Mouse (Mus musculus) R1 (cell line): ENCODE results near the gene Ccdc17.

Source experiments
- DNase-seq: peaks from one replicate; pipeline ENCODE4 v3.0.0-alpha.2; 2018; ENCODE audit warnings: low read depth, low spot score

Gene Ccdc17

DNA sequence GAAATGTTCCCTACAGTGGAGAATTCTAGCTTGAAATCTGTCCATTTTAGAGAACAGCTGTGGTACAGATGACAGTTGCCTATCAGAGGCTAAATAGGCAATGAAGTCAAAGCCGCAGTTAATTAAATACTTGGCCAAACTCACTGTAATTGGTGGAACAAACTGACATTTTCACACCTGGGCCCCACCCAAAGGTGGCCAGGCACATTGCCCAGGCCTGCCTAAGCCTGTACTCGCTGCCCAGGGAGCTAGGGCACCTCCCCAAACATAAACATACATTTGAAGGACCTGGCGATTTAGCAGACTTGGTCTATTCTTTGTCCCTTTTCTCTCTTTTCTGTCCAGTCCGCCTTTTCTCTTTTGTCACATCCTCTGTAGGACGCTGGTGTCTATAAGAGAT lies at the start of gene Ccdc17:
Gene Ccdc17, plus strand, starts transcription at position 276 of the 400 bp plus-strand sequence.
- DNase-seq: no peak

DNA sequence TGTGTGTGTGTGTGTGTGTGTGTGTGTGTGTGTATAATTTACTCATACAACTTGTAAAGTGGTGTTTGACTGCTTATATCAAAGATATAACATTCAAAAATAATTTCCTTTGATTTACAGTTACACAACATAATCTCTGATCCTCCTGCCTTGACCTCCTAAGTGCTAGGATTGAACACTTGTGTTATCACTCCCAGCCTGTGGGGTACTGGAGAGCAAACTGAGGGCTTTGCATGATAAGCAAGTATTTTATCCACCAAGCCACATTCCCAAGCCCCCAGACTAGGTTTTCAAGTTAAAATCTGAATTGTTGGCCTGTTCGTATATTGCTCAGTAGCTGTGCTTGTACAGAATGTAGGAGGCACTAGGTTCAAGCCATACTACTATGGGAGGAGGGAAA lies 46.0 kb upstream of the Ccdc17 start:
- no peak for DNase-seq

DNA sequence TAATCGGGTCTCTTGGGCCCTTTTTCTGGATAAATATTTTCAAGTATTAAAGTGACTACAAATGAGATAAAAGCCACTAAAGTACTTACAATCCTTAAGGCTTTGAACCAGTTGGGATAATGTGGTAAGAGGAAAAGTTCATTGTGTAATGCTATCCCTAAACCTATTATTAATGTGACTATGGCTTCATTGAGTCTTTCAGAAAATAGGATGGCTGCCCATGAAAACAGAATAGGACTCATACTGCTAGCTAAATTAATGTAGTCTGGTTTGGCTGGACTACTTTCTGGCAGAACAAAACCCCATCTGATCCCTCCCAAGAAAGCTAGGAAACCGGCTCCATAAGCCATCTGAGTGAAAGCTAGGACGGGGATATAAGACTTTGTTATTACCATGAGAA lies 43.4 kb upstream of the Ccdc17 start:
- DNase-seq: no peak

DNA sequence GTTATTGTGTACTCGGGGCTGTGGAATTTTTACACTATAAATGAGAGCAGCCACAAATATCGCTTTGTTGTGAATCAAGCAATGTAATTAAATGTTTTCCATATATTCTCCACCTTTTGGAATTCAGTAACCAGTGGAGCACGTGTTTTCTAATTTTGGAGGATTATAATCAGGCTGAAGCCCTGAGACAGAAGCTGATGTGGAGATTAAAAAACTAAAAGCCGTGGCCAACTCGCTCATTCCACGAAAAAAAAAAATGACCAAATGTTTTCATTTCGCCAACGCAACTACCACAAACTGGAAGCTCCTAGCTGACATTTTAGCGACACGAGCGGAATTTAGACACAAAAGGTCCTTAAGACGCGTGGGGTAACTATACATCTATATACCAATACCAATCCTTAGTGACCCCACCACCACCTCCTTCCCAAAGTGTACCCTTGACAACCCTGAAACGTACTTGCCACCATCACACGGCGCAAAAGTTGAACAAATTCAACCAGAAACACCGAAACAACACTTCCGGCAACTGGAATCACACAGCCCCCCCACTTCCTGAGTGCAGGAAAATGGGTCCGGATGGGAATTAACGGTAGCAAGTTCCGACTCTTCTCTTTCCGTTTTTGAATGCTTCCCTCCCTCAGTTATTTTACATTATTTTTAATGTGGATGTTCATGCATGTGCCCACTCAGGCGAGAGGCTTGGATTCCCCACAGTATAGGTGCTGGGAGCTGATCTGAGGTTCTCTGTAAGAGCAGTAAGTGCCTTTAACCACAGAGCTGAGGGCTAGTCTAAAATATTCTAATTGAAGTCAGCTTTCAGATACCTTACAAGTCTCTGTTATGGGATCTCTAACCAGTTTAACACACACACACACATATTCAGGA lies 40.8 kb upstream of the Ccdc17 start, which contains the start of gene Tmem69:
Gene Tmem69, minus strand, starts transcription at position 524 of the 888 bp plus-strand sequence.
- DNase-seq: peak; percentile 92

DNA sequence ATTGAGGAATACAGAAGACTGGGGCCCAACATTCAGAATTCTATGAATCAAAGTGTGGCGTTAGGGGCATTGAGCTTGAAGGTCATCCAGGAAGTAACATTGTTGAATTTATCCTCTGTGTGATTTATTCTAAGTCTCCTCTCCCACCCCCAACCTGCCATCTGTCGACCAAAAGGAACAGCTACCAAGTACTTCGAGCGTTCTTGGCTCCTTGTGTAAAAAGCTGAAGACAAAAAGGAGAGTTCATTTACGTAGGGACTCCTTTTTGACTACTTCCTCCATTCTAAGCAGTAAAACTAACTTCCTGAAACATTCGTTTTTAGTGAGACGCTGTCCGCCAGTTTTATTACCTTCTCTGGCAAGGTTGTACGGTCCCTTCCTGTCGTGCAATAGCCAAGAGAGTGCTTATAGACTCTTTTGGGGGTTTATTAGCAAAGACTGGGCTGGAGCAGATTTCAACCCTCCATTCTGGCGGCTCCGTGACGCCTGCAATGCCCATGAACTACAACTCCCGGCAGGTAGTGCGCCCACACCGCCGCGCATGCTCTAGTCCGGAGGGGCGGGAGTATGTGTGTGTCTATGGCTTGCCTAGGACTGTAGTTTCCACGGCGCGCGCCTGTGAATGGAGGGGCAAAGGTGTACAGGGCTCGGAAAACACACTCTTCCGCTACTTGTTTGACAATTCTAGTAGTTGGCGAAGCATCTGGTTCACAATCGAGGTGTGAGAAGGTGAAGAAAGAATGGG lies 39.7 kb upstream of the Ccdc17 start:
- peak; percentile 97 for DNase-seq

DNA sequence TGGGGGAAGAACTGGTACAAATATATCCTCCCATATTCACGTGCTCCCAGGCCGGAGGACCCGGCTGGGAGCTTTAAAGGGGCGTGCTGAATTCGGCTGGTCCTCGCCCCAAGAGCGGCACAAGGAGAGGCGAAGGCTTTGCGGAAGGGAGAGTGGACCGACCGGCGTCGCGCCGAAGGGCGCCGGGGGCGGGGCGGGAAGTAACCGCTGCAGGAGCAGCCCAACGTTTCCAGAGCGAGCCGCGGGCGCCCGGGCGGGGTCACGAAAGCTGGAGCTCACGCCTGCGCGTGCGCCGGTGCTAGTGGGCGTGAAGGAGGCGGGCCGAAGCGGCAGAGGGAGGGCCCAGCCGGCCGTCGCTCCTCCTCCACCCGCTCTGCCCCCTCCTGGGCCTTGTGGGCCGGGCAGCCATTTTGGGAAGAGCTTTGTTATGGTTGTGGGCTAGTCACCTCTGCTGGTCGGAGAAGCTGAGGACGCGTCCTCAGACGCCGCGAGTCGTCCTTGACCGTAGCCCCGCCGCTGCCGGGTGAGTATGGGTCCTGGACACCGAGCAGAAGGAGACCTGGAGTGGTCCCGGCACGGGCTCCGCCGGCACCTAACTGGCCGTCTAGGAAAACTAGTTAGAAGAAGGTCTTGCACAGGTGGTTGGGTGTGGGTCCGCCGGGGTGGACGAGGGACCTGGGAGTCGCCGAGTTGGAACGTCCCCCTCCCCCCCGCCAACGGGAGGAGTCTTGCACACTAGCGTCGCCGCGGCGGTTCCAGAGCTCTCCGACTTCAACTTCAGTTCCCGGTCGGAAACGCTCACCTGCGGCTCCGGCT lies 38.9 kb upstream of the Ccdc17 start, which contains the start of gene Gpbp1l1:
Gene Gpbp1l1, plus strand, starts transcription at position 353 of the 816 bp plus-strand sequence.
- DNase-seq: peak; percentile 94

DNA sequence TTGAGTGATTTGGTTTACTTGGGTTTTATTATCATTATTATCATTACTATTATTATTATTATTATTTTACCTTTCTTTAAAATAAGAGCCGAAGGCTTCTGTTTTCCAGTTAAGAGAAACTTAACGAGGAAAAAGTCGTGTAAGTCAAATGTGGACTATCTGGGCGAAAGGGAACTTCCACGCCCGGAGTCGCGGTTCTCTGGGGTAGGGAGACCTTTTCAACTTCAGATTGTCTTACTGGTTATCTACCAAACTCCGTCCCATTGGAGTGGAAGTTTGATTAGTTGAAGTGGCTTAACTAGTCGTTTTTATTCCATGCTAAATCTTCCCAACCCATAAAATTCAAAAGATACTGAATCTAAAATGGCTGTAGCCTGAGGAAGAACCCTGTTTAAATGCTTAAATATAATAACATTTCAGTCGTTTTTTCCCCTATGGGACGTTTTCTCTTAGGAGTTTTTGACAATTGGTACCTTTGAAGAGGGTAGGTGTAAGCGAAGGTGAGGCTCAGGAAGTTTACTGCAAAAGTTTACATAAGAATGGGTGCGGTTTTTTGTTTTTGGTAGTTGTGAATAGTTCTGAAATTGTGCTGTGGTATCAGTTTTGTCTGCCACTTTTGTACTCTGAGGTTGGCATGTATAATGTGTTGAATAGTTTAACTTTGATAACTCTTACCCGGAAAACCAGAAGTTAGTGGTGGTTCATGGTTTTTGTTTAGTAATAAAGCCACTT lies 38.1 kb upstream of the Ccdc17 start:
- DNase-seq: peak; percentile 18

DNA sequence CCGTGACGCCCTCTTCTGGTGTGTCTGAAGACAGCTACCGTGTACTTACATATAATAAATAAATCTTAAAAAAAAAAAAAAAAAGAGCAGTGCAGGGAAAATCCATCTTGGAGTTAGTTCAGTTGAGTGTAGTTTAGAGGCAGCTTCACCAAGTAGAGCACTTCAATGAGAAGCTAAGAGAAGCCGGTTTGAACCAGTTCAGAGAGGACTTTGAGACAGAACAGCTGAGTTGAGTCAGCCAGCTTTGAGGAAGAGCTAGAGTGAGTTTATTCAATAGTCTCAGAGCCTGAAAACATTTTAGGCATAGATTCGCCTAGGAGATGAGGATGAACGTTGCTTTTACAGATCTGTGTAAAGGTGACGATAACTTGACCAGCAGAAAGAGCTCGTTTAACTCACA lies 661 bp upstream of the Ccdc17 start:
- DNase-seq: peak; percentile 30

DNA sequence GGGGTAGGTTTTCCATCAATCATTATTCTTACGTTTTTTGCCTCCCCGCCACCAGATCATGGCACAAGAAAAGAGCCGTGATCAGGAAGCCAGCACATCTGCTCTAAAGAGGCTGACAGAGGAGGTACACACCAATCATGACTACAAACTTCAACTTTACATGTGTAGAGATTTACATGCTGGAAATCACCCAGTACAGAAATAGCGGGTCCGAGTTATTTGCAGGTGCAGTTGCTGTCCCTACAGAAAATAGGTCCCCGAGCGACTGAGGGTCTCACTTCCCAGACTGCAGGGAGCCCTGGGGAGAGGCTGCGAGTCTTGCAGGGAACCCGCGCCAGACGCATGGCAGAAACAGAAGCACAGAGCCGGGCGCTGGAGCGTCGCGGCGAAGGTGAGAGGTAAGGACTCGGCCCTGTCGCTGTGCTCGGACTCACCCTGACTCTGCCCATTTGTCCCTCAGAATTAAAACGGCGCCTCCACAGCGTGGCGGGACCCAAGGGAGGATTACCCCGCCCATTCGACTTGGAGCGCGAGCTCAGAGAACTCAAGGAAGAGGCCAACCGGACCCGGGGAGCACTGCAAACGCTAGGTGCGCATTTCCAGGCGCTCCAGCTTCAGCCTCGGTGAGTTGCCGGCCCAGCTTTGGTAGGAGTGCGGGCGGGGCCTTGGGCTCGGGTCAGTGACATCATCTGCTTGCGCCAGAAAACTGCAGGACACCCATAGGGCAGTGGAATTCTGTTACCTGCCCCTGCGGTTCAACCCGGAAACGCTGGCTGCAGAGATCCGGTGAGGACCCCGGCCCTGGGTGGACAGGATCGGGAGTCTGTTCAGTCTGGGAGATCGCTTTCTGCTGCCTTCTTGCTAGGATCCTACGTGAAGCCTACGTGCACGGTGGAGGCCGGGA lies 776 bp downstream of the Ccdc17 start:
- DNase-seq: peak; percentile 97

DNA sequence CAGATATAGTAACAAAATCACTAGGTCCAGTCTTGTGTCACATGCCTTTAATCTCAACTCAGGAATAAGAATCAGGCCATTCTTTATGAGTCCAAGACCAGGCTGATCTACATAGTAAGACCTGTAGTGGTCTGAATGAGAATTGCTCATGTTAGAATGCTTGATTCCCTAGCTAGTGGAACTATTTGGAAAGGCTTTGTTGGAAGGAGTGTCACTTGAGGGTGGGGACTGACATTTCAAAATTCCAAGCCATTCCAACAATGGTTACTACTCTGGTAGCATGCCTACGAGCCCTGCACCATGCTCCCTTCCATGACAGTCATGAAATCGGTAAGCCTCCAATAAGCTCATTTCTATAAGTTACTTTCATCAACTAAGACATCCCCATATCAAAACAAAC lies 16.2 kb downstream of the Ccdc17 start:
- peak; percentile 53 for DNase-seq

DNA sequence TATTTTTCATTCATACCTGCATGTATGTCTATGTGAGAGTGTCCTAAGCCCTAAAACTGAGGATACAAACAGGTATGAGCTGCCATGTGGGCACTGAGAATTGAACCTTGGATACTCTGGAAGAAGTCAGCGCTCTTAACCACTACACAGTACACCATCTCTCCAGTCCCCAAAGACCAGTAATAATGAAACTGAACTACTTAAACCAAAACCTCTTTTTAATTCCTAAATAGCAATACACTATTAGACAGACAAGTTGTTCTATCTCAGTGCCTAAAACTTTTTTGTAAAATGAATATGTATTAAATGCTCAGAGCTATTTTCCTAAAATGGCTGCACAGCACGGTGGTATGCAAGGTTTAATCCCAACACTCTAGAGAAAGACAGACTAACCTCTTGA lies 18.8 kb downstream of the Ccdc17 start:
- DNase-seq: no peak

DNA sequence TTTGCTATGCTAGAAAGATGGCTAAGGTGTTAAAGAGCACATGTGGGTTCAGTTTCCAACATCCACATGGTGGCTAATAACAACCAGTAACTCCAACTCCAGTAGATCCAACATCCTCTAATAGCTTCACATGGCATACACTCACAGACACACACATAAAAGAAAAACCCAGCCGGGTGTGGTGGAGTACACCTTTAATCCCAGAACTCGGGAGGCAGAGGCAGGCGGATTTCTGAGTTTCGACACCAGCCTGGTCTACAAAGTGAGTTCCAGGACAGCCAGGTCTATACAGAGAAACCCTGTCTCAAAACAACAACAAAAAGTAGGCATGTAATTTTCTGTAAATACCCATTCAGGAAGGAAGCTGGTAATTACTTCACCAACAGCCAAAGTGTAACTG lies 28.4 kb downstream of the Ccdc17 start:
- no peak for DNase-seq

DNA sequence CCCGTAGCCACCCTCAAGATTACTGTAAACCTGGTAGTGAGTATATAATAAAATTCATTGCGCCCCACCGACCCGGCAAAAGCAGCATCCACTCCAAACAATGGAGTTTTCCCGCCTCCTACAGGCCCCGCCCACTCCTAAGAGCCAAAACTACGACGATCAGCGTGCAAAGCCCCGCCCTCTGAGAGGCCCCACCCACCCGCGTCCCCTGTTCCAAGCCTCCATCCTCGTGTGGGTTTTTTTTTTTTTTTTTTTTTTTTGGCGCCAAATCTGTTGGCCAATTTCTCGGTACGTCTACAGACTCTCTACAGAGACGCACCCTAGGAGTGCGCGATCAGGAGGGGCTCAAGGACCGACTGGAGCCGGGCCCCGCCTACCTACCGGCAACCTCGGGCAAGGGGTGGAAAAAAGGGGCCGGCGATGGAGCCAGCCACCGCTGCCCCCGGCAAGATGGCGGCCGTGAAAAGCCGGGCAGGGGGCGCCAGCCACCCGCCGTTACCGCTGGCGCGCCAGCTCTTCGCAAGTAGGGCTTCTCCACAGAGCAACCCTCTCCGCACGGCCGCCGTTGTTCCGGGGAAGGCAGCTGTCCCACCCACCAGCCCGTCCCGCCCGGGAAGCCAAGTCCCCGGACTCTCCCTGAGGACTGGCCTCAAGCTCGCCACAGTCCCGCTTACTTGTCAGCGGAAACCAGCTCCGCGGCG lies 30.4 kb downstream of the Ccdc17 start:
- peak; percentile 95 for DNase-seq

DNA sequence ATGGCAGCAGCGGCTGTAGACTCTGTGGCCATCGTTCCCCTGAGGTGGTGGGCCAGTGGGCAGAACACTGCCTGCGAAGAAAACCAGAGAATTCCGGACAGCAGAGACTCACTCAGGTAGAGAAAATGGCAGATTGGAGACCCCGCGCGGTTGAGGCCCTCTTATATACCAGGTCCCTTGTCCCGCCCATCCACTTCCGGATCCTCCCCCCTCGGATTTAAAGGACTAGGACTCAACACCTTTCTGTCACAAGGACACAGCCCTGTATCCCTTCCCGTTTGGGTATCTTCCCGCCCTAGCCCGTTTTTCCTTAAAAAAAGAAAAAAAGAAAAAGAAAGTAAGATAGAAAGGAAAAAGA lies 30.9 kb downstream of the Ccdc17 start:
- DNase-seq: peak; percentile 92

DNA sequence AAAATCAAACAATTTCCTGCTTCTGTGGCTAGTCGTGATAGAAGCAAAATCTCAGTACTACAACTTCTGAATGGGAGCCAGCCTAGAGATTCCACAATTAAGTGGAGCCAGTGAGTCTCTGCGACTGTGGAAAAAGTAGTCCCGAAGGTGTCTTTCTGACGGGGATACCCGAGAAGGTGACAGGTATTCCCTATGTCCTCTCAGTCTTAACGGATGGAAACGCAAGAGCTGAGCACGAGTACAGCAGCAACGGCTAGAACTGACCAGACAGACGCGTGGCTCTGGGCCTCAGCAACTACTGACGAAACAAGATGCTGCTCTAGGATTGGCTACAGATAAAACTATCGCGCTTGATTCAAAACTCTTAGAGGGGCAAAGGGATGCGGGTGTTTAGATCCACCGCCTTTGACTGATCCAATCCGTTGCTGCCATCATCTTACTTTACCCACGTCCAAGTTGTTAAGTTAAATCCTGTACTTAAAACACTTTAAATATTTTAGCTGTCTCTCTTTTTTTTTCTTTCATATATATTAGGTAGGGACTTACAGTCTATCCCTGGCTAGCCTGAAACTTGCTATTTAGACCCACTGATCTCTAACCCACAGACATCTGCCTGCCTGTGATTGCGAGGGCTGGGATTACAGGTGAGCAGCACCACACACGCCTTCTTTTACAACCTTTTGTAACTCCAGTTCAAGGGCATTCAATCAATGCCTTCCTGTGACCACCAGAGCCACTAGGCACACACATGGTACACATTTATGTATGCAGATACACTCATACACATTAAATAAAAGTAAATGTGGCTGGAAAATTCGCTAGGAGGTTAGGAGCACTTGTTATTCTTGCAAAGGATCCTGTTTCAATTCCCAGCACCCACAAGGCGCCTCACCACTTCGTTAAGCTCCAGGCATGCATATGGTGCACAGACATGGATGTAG lies 31.5 kb downstream of the Ccdc17 start, which contains the start of gene Nasp:
Gene Nasp, minus strand, starts transcription at position 220 of the 941 bp plus-strand sequence.
- DNase-seq: peak; percentile 93

DNA sequence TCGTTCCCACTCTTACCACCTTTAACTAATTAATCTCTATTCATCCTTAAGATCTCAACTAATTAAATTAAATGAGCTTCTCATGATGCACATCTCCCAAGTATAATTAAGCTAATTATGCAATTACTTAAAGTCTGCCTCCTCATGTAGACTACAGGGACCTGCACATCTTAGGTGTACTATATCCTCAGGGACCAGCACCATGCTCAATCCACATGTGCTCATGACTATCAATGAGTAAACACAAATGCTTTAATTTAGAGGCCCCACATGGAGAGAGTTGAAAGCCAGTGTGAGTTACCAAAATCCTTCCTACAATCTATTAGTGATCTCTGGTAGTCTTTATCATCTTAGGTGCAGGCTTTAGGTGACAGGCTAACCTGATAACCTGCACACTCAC lies 38.7 kb downstream of the Ccdc17 start:
- no peak for DNase-seq

DNA sequence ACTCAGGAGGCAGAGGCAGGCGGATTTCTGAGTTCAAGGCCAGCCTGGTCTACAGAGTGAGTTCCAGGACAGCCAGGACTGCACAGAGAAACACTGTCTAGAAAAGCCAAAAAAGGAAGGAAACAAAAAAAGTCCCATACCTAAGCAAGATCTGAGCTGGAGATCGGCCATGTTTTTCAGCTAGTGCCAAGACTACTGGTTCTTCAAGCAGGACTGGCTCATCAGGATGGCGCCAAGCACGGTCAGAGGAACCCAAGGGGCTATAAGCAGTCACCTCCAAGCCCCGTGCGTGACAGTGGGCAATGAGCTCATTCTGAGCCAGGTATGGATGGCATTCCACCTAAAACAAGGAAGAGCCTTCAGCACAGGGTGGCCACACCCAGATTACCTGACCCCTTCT lies 42.4 kb downstream of the Ccdc17 start:
- DNase-seq: no peak

DNA sequence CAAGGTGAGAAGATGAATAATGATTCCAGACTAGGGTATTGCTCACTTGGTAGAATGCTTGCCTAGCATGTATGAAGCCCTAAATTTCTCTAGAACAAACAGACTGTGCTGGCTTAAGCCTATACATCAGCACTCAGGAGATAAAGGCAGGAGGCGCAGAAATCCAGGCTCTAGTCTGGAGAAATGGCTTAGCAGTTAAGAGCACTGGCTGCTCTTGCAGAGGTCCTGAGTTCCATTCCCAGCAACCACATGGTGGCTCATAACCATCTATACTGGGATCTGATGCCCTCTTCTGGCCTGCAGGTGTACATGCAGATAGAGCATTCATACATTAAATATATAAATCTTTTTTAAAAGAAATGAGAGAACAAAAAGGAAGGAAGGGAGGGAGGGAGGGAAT lies 45.6 kb downstream of the Ccdc17 start:
- DNase-seq: no peak
